Mouse (Mus musculus) thymus, adult 2 months (tissue): Measurements from ENCODE around the gene Lat.

Experiments
- CTCF ChIP-seq: fragments of 200-500 bp; IDR thresholded peaks from 2 replicates; pipeline ENCODE4 v1.5.1; 2012; ENCODE audit warnings: mild to moderate bottlenecking, control low read depth, low read length, moderate library complexity, borderline replicate concordance; ENCODE audit not compliant: control insufficient read depth, poor library complexity, insufficient read depth; ENCODE audit errors: extremely low read depth
- POLR2A ChIP-seq: fragments of 200-500 bp; IDR thresholded peaks from 2 replicates; pipeline ENCODE4 v1.6.1; 2012; ENCODE audit warnings: mild to moderate bottlenecking, low read length, control low read depth, moderate library complexity; ENCODE audit not compliant: control insufficient read depth, poor library complexity, insufficient read depth; ENCODE audit errors: extremely low read depth

- TF ChIP-seq CTCF (no peak), POLR2A (no peak)
Observed at GRCm38 (mm10) chr7:126353251-126353993, 15.9 kb downstream of the Lat start.
